Mouse (Mus musculus): ENCODE measurements at regions not wholly inside any gene's neighbourhood (a gene's known extent, or its start where the extent isn't known, plus 50 kb on each side); places are given as distances from the start of the nearest gene placed in this dataset.
A peak's percentile ranks its signal among the peaks of the same experiment; 100 is the strongest.
"Not testable (repeated sequence)": the region's sequence is repeated elsewhere in the genome, so short reads cannot be mapped to it uniquely, and the experiment has no call there.

DNA sequence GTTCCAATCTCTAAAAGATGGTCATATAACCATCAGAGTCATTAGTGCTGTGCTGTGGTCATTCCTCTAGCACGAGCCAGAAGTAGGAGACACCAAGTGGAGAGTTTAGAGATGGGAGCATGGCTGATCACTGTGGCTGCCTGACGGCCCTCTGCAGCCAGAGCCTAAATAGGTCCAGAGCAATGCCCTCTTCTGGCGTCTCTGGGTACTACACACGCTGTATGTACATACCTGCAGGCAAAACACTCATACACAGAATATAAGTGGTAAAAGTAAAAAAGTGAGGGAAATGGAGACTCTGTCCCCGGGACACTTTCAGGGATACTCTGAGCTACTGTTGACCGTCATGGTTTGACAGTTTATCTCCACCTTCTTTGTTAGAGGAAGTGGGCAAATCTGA is 91.4 kb downstream of the Gm21738 start:
- Histone ChIP-seq H3K27me3 (ENCODE audit: insufficient read depth, low read length) (no peaks in the 10 kb centered on the region), H3K9ac (replicated peaks; ENCODE audit: low read length) (no peak overlapping the region), H3K27ac (ENCODE audit: low read length) (no peak overlapping the region), H3K4me1 (ENCODE audit: insufficient read depth, low read length) (no peaks in the 10 kb centered on the region), H3K36me3 (ENCODE audit: insufficient read depth, low read length) (no peaks in the 10 kb centered on the region), H3K4me2 (replicated peaks; ENCODE audit: low read depth, low read length) (no peak overlapping the region), H3K9me3 (ENCODE audit: low read length) (peaks cover 26% of the 10 kb centered on the region), H3K4me3 (ENCODE audit: low read length) (no peak overlapping the region)
- 84% methylated on average over 6 of the region's 6 CpGs for WGBS
- ATAC-seq (ENCODE audit: low FRiP score, low TSS enrichment) = no peak

- ATAC-seq (ENCODE audit: low FRiP score, low TSS enrichment) = no peak
- 74% methylated on average over 21 of the region's 21 CpGs for WGBS
- no peak overlapping the region for H3K9ac ChIP-seq (replicated peaks; ENCODE audit: low read length)
- no peak overlapping the region for H3K4me3 ChIP-seq (ENCODE audit: low read length)
- no peaks in the 10 kb centered on the region for H3K27me3 ChIP-seq (ENCODE audit: insufficient read depth, low read length)
- no peak overlapping the region for H3K4me2 ChIP-seq (replicated peaks; ENCODE audit: low read depth, low read length)
- H3K36me3 ChIP-seq (ENCODE audit: insufficient read depth, low read length) = no peaks in the 10 kb centered on the region
- peaks cover 12% of the 10 kb centered on the region for H3K9me3 ChIP-seq (ENCODE audit: low read length)
- no peaks in the 10 kb centered on the region for H3K4me1 ChIP-seq (ENCODE audit: insufficient read depth, low read length)
- no peak overlapping the region for H3K27ac ChIP-seq (ENCODE audit: low read length)
These were observed 107.1 kb downstream of the Gm21738 start for GRCm38 (mm10) chr14:19311614-19312013.

DNA sequence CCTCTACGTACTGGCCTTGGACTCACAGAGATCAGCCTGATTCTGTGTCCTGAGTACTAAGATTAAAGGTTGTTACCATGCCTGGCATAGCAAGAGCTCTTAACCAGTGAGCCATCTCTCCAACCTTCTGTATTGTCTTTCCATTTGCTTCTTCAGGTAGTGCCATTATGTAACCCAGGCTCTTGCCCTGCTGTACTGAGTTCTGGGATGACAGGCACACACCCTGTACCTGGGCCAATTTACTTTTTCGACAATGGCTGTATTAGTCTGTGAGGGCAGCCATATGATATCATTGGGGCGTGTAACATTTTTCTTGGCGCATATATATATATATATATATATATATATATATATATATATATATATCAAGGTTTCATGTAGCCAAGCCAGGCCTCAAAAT is 115.9 kb downstream of the Gm21738 start:
- H3K9ac ChIP-seq (replicated peaks; ENCODE audit: low read length); ATAC-seq (ENCODE audit: low FRiP score, low TSS enrichment); H3K36me3 ChIP-seq (ENCODE audit: insufficient read depth, low read length); H3K9me3 ChIP-seq (ENCODE audit: low read length); H3K27ac ChIP-seq (ENCODE audit: low read length); H3K27me3 ChIP-seq (ENCODE audit: insufficient read depth, low read length); H3K4me2 ChIP-seq (replicated peaks; ENCODE audit: low read depth, low read length); H3K4me3 ChIP-seq (ENCODE audit: low read length); H3K4me1 ChIP-seq (ENCODE audit: insufficient read depth, low read length): not testable (repeated sequence)
- 49% methylated on average over 4 of the region's 4 CpGs for WGBS

GRCm38 (mm10) chr14:19279096-19279495 is 139.6 kb downstream of the Gm21738 start:
- H3K4me3 ChIP-seq (ENCODE audit: low read length) = no peak overlapping the region
- no peak overlapping the region for H3K27ac ChIP-seq (ENCODE audit: low read length)
- H3K36me3 ChIP-seq (ENCODE audit: insufficient read depth, low read length) = no peaks in the 10 kb centered on the region
- no peak overlapping the region for H3K9ac ChIP-seq (replicated peaks; ENCODE audit: low read length)
- H3K9me3 ChIP-seq (ENCODE audit: low read length) = peaks cover 6% of the 10 kb centered on the region; the same call in 1 of the 2 replicates
- no peak overlapping the region for H3K4me2 ChIP-seq (replicated peaks; ENCODE audit: low read depth, low read length)
- 76% methylated on average over 1 of the region's 1 CpGs for WGBS
- H3K4me1 ChIP-seq (ENCODE audit: insufficient read depth, low read length) = no peaks in the 10 kb centered on the region
- ATAC-seq (ENCODE audit: low FRiP score, low TSS enrichment) = no peak
- no peaks in the 10 kb centered on the region for H3K27me3 ChIP-seq (ENCODE audit: insufficient read depth, low read length)

DNA sequence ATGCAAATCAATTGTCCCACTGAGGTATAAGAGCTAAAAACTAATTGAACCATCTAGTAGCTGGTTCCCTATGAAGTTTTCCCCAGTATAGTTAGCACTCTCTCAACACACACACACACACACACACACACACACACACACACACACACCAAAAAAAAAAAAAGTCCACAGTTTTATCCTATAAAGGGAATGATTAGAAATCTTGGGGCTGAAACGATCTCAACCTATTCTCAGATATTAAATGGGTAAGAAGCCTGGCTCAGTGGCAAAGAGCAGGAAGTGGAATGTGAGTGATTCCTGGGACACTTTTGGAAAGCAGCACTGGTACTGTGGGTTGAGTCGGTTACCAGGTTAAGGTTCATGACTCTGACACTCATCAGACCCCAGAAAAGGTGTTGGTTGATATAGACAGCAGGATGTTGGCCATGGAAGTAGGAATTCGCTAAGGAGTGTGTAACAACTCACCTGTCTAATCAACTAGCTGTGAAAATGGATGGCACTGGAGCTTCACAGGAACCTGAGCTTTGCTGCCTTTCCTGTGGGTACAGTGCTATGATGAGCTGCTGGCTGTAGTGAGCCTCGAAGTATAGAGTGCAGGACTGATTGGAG is 140.8 kb downstream of the Gm21738 start:
- no peak overlapping the region for H3K4me3 ChIP-seq (ENCODE audit: low read length)
- no peak overlapping the region for H3K27ac ChIP-seq (ENCODE audit: low read length)
- no peaks in the 10 kb centered on the region for H3K27me3 ChIP-seq (ENCODE audit: insufficient read depth, low read length)
- peak; percentile 92 for ATAC-seq (ENCODE audit: low FRiP score, low TSS enrichment)
- H3K9ac ChIP-seq (replicated peaks; ENCODE audit: low read length) = no peak overlapping the region
- WGBS = 62% methylated on average over 4 of the region's 4 CpGs
- no peaks in the 10 kb centered on the region for H3K36me3 ChIP-seq (ENCODE audit: insufficient read depth, low read length)
- peaks cover 6% of the 10 kb centered on the region; the same call in 1 of the 2 replicates for H3K9me3 ChIP-seq (ENCODE audit: low read length)
- no peaks in the 10 kb centered on the region for H3K4me1 ChIP-seq (ENCODE audit: insufficient read depth, low read length)
- no peak overlapping the region for H3K4me2 ChIP-seq (replicated peaks; ENCODE audit: low read depth, low read length)

All from kidney, embryonic 16.5 days (tissue).